Mouse (Mus musculus): ENCODE results near the gene Ube2c.

Gene Ube2c

GRCm38 (mm10) chr2:164769258-164770037 is at the start of gene Ube2c:
TSS of gene Ube2c (plus strand) at chr2:164769898.
- DNase-seq, result peak; percentile 99

- DNase-seq, result no peak
Observed at GRCm38 (mm10) chr2:164723276-164723675, 46.4 kb upstream of the Ube2c start.

GRCm38 (mm10) chr2:164725895-164726619 is 43.6 kb upstream of the Ube2c start:
- DNase-seq, result peak; percentile 82 to 85

GRCm38 (mm10) chr2:164731719-164732118 is 38.0 kb upstream of the Ube2c start:
- DNase-seq, result no peak

- DNase-seq, result no peak
Observed at GRCm38 (mm10) chr2:164733259-164733658, 36.4 kb upstream of the Ube2c start.

GRCm38 (mm10) chr2:164734839-164735238 is 34.9 kb upstream of the Ube2c start:
- no peak for DNase-seq

- no peak for DNase-seq
Observed at GRCm38 (mm10) chr2:164735446-164735845, 34.3 kb upstream of the Ube2c start.

GRCm38 (mm10) chr2:164737377-164738090 is 32.2 kb upstream of the Ube2c start:
- DNase-seq, result no peak

- no peak for DNase-seq
Observed at GRCm38 (mm10) chr2:164739876-164740275, 29.8 kb upstream of the Ube2c start.

- no peak for DNase-seq
Observed at GRCm38 (mm10) chr2:164744987-164745386, 24.7 kb upstream of the Ube2c start.

GRCm38 (mm10) chr2:164745843-164746479 is 23.7 kb upstream of the Ube2c start, which contains the start of the genes Wfdc3 and Dnttip1:
TSS of gene Wfdc3 (minus strand) at chr2:164745931.
TSS of gene Dnttip1 (plus strand) at chr2:164745983.
- DNase-seq, result peak; percentile 97

- no peak for DNase-seq
Observed at GRCm38 (mm10) chr2:164746693-164747092, 23.0 kb upstream of the Ube2c start.

GRCm38 (mm10) chr2:164748191-164748590 is 21.5 kb upstream of the Ube2c start:
- no peak for DNase-seq

GRCm38 (mm10) chr2:164748991-164749390 is 20.7 kb upstream of the Ube2c start:
- DNase-seq, result no peak

- DNase-seq, result no peak
Observed at GRCm38 (mm10) chr2:164752454-164752853, 17.2 kb upstream of the Ube2c start.

GRCm38 (mm10) chr2:164754105-164754504 is 15.6 kb upstream of the Ube2c start:
- no peak for DNase-seq

GRCm38 (mm10) chr2:164754800-164755199 is 14.9 kb upstream of the Ube2c start:
- DNase-seq, result no peak

GRCm38 (mm10) chr2:164757841-164758240 is 11.9 kb upstream of the Ube2c start:
- DNase-seq, result no peak

- no peak for DNase-seq
Observed at GRCm38 (mm10) chr2:164758692-164759091, 11.0 kb upstream of the Ube2c start.

- no peak for DNase-seq
Observed at GRCm38 (mm10) chr2:164760059-164760833, 9.5 kb upstream of the Ube2c start.

- peak; percentile 57 to 68 for DNase-seq
Observed at GRCm38 (mm10) chr2:164761502-164761901, 8.2 kb upstream of the Ube2c start.

- DNase-seq, result peak; percentile 22 to 43
Observed at GRCm38 (mm10) chr2:164761971-164762370, 7.7 kb upstream of the Ube2c start.
